Mouse (Mus musculus) testis, adult 2 months (tissue): ENCODE data around the gene Inpp4b. TPM values are rescaled to one million over a fixed set of nuclear protein-coding genes. Genes with fewer than 3 reads are reported as not detected.

Source experiments
- H3K27ac ChIP-seq: fragments of 200-500 bp; 2 replicates; pipeline ENCODE4 v1.5.1; 2012; ENCODE audit warnings: low read depth, low read length; ENCODE audit not compliant: control insufficient read depth, insufficient read depth
- H3K27me3 ChIP-seq: fragments of 200-500 bp; 2 replicates; pipeline ENCODE4 v1.6.1; 2012; ENCODE audit warnings: mild to moderate bottlenecking, low read length, moderate library complexity; ENCODE audit not compliant: control insufficient read depth, insufficient read depth
- H3K36me3 ChIP-seq: fragments of 200-500 bp; 2 replicates; pipeline ENCODE4 v1.6.1; 2012; ENCODE audit warnings: mild to moderate bottlenecking, low read length; ENCODE audit not compliant: control insufficient read depth, insufficient read depth
- H3K4me1 ChIP-seq: fragments of 200-500 bp; 2 replicates; pipeline ENCODE4 v1.6.1; 2012; ENCODE audit warnings: low read length; ENCODE audit not compliant: control insufficient read depth, insufficient read depth
- H3K4me3 ChIP-seq: fragments of 200-500 bp; 2 replicates; pipeline ENCODE4 v1.5.1; 2012; ENCODE audit warnings: low read depth, mild to moderate bottlenecking, low read length, moderate library complexity, mixed read lengths; ENCODE audit not compliant: control insufficient read depth
- CTCF ChIP-seq: fragments of 200-500 bp; IDR thresholded peaks from 2 replicates; pipeline ENCODE4 v1.5.1; 2012; ENCODE audit warnings: low read depth, mild to moderate bottlenecking, inconsistent platforms, low read length, moderate library complexity; ENCODE audit not compliant: control insufficient read depth, insufficient read depth, insufficient replicate concordance
- POLR2A ChIP-seq: fragments of 200-500 bp; IDR thresholded peaks from 2 replicates; pipeline ENCODE4 v1.6.1; 2012; ENCODE audit warnings: low read depth, mild to moderate bottlenecking, inconsistent platforms, low read length, moderate library complexity; ENCODE audit not compliant: control insufficient read depth
- polyA plus RNA-seq: library from polyadenylated mRNA; depleted of rRNA; stranded (reverse); fragments of >200 nt; gene quantifications from 2 replicates; pipeline ENCODE4 v1.2.3, GENCODE M21; 2012

Inpp4b gene
- polyA plus RNA-seq, 1 experiment: 2.3 TPM

DNA sequence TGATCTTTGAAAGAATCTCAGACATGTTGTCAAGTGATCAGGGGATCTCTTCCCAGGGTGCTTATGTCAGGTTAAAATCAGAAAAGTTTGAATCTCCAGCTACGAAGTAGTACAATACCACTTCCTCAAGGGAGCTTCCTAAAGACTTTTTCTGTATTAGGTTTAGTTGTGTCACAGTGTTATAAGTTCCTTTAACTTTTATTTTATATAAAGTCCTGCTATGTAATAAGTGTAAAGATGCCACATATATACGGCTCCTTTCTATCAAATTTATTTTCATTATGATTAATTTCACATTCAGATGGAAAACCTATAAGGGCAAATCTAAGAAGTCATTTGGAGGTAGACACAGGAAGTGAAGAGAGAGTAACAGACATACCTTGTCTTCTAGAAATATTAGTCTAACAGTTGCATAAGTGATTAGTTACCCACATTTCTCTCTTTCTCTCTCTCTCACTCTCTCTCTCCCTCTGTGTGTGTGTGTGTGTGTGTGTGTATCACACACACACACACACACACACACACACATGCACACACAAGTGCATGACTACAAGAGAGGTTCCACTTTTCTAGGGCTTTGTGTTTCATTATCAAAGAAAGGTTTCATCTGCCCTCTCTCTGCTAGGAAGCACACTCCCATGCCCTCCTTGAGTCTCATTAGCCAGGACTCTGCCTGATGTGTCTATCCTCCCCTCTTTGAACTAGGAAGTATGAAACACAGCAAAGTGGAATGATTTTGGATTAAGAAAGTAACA lies 438.7 kb downstream of the Inpp4b start:
- no peak overlapping the region for H3K4me3 ChIP-seq

DNA sequence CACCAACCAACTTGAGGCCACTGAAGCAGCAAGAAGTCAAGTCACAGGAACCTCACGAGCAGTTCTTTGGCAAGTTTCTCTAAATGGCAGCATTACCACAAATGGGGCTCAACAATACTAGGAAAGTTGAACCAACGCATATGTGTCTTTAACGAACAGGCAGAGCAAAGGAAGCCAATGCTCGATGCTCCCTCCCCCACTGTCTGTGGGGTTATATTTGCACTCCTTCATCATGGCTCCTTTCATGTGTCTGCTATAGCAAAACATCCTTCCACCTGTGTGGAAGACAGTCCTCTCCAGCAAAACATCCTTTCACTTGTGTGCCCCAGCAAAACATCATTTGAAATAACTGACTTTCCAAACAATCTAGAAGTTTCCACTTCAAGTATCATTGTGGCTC lies 440.4 kb downstream of the Inpp4b start:
- Histone ChIP-seq H3K4me1 (peaks cover 6% of the 10 kb centered on the region), H3K27ac (no peak overlapping the region), H3K27me3 (no peaks in the 10 kb centered on the region), H3K36me3 (no peaks in the 10 kb centered on the region), H3K4me3 (no peak overlapping the region)
- no peak for TF ChIP-seq CTCF
- TF ChIP-seq POLR2A: no peak

More for the DNA sequence above, 438.7 kb downstream of the Inpp4b start:
- TF ChIP-seq POLR2A (no peak), CTCF (no peak)
- Histone ChIP-seq H3K27me3 (no peaks in the 10 kb centered on the region), H3K4me1 (peaks cover 6% of the 10 kb centered on the region), H3K36me3 (no peaks in the 10 kb centered on the region), H3K27ac (no peak overlapping the region)

DNA sequence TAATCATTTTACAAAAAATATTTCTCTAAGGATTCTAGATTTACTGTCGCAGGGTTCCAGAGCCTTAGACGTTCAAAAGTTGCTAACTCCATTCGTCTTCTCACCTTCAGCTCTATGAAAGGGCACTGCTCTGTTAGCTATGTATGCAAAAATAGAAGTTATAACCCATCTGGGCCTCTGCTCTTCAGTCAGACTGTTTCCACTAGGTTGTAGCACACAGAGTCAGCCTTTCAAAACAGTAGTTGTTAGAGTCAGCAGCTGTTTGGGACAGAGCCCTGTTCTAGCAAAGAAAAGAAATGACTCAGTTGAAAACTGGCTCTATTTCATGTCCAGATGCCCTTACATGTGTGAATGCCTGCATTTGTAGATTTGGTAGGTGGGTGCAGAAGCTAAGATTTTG lies 442.4 kb downstream of the Inpp4b start:
- no peak overlapping the region for H3K27ac ChIP-seq
- TF ChIP-seq CTCF: no peak
- no peak for TF ChIP-seq POLR2A
- H3K27me3 ChIP-seq: no peaks in the 10 kb centered on the region
- H3K4me1 ChIP-seq: peaks cover 6% of the 10 kb centered on the region
- H3K4me3 ChIP-seq: no peak overlapping the region
- no peaks in the 10 kb centered on the region for H3K36me3 ChIP-seq

DNA sequence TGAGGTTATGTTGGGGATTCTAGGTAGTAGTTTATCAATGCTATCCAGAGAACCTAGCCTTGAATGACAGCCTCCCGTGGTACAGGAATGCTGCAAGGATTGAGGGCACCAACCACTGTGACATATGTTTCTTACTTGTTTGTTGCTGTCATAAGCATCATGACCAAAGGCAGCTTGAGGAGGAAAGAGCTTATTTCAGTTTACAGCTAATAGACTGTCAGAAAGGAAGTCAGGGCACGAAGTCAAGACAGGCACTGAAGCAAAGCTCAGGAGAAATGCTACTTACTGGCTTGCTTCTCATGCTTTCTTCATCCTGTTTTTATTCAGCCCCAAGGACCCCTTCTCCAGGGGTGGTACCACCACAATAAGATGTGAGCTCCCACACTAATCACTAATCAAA lies 446.1 kb downstream of the Inpp4b start:
- TF ChIP-seq POLR2A (no peak), CTCF (no peak)
- no peaks in the 10 kb centered on the region for H3K27me3 ChIP-seq
- no peak overlapping the region for H3K27ac ChIP-seq
- H3K36me3 ChIP-seq: no peaks in the 10 kb centered on the region
- no peak overlapping the region for H3K4me3 ChIP-seq
- no peaks in the 10 kb centered on the region for H3K4me1 ChIP-seq

DNA sequence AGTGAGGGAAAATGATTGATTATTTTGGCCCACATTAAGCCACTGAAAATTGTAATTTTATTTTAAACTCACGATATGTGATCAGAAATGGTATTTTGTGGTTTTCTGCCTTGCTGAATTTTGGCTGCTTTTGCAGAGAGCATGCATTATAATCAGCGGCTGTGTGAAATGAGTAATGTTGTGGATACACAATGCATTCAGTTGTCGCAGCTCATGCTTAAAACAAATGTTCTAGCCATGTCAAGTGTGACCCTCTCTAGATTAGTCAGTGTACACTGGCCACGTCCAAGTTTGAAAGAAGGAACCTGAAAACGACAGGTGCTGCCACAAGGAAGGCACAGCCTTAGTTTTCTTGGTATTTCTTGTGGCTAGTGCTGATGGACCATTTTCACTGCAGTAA lies 450.3 kb downstream of the Inpp4b start:
- no peaks in the 10 kb centered on the region for H3K4me1 ChIP-seq
- no peak overlapping the region for H3K4me3 ChIP-seq
- no peak for TF ChIP-seq CTCF
- no peak for TF ChIP-seq POLR2A
- no peak overlapping the region for H3K27ac ChIP-seq
- H3K36me3 ChIP-seq: no peaks in the 10 kb centered on the region
- no peaks in the 10 kb centered on the region for H3K27me3 ChIP-seq

DNA sequence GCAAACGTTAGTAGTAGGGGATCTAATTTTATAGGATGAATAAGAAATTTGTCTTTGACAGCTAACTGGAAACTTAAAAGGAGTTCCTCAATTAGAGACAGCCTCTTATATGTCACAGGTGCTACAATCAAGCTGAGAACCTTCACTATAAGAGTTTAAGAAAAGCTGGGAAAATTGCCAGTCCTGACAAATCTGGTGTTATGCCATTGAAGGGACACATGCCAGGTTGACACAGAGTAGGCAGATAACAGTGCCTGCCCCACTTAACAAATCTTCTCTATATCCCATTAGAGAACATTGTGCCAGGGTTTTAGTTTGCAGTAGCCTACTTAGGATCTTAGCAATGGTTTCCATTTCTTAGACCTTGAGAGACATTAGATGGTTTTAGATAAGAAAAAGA lies 456.1 kb downstream of the Inpp4b start:
- Histone ChIP-seq H3K4me1 (no peaks in the 10 kb centered on the region), H3K4me3 (no peak overlapping the region), H3K36me3 (no peaks in the 10 kb centered on the region), H3K27ac (no peak overlapping the region), H3K27me3 (no peaks in the 10 kb centered on the region)
- TF ChIP-seq CTCF (no peak), POLR2A (no peak)

DNA sequence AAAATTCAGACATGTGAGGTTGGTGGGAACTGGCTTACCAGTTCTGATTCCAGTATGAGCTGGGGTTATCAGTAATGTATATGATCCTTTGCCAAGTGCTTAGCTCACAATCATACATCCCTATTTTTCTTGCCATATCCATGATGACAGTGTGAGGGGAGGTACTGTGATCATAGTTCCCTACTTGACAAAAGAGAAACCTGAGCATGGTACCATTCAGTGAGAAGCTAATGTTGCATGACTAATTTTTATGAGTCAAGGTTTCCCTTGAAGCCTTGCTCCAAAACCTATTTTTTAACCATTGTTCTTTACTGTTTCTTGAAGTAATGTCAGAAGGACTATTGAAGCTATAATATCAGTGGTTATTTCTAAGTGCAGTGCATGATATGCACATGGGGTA lies 458.4 kb downstream of the Inpp4b start:
- H3K27me3 ChIP-seq: no peaks in the 10 kb centered on the region
- H3K27ac ChIP-seq: no peak overlapping the region
- no peak for TF ChIP-seq POLR2A
- no peak for TF ChIP-seq CTCF
- no peaks in the 10 kb centered on the region for H3K36me3 ChIP-seq
- H3K4me1 ChIP-seq: no peaks in the 10 kb centered on the region
- no peak overlapping the region for H3K4me3 ChIP-seq
